Mouse (Mus musculus): Measurements from ENCODE around the gene Ovol1. TPM values are rescaled to one million over a fixed set of nuclear protein-coding genes. Genes with fewer than 3 reads are reported as not detected.

The Ovol1 gene
- polyA plus RNA-seq, 1 experiment: not detected

GRCm38 (mm10) chr19:5532520-5532919, 27.9 kb downstream of the Ovol1 start:
- Histone ChIP-seq H3K27me3 (replicated peaks) (peaks cover 27% of the 10 kb centered on the region), H3K9me3 (peaks cover 2% of the 10 kb centered on the region; the same call in 1 of the 2 replicates), H3K4me1 (peaks cover 22% of the 10 kb centered on the region), H3K36me3 (replicated peaks; ENCODE audit: low read length) (peaks cover 3% of the 10 kb centered on the region), H3K4me3 (replicated peaks) (no peak overlapping the region)
- TF ChIP-seq GATA1 (IDR thresholded peaks at IDR 0.05; ENCODE audit: borderline replicate concordance, low read length) (no peak), FLI1 (IDR thresholded peaks at IDR 0.05; ENCODE audit: low read length) (no peak)

- Histone ChIP-seq H3K4me1 (peaks cover 21% of the 10 kb centered on the region), H3K27me3 (replicated peaks) (peaks cover 29% of the 10 kb centered on the region), H3K9me3 (no peaks in the 10 kb centered on the region), H3K36me3 (replicated peaks; ENCODE audit: low read length) (peaks cover 2% of the 10 kb centered on the region), H3K4me3 (replicated peaks) (no peak overlapping the region)
- TF ChIP-seq GATA1 (IDR thresholded peaks at IDR 0.05; ENCODE audit: borderline replicate concordance, low read length): no peak
- no peak for TF ChIP-seq FLI1 (IDR thresholded peaks at IDR 0.05; ENCODE audit: low read length)
Observed at GRCm38 (mm10) chr19:5530138-5530524, 30.3 kb downstream of the Ovol1 start.

GRCm38 (mm10) chr19:5529325-5530137, 30.9 kb downstream of the Ovol1 start:
- H3K9me3 ChIP-seq: no peaks in the 10 kb centered on the region
- H3K4me3 ChIP-seq (replicated peaks): peak overlapping the region; percentile 88
- H3K4me1 ChIP-seq: peaks cover 17% of the 10 kb centered on the region
- TF ChIP-seq GATA1 (IDR thresholded peaks at IDR 0.05; ENCODE audit: borderline replicate concordance, low read length): no peak
- no peak for TF ChIP-seq FLI1 (IDR thresholded peaks at IDR 0.05; ENCODE audit: low read length)
- H3K27me3 ChIP-seq (replicated peaks): peaks cover 28% of the 10 kb centered on the region
- H3K36me3 ChIP-seq (replicated peaks; ENCODE audit: low read length): no peaks in the 10 kb centered on the region

- no peaks in the 10 kb centered on the region for H3K9me3 ChIP-seq
- TF ChIP-seq GATA1 (IDR thresholded peaks at IDR 0.05; ENCODE audit: borderline replicate concordance, low read length): no peak
Observed at GRCm38 (mm10) chr19:5525204-5525603, 35.2 kb downstream of the Ovol1 start.

GRCm38 (mm10) chr19:5518721-5519120, 41.7 kb downstream of the Ovol1 start:
- TF ChIP-seq FLI1 (IDR thresholded peaks at IDR 0.05; ENCODE audit: low read length): no peak
- TF ChIP-seq GATA1 (IDR thresholded peaks at IDR 0.05; ENCODE audit: borderline replicate concordance, low read length): no peak
- H3K27me3 ChIP-seq (replicated peaks): peaks cover 11% of the 10 kb centered on the region
- H3K9me3 ChIP-seq: no peaks in the 10 kb centered on the region
- no peak overlapping the region for H3K4me3 ChIP-seq (replicated peaks)
- peaks cover 26% of the 10 kb centered on the region for H3K4me1 ChIP-seq
- peaks cover 5% of the 10 kb centered on the region for H3K36me3 ChIP-seq (replicated peaks; ENCODE audit: low read length)

More at GRCm38 (mm10) chr19:5525204-5525603, 35.2 kb downstream of the Ovol1 start:
- H3K4me1 ChIP-seq: peaks cover 17% of the 10 kb centered on the region
- H3K4me3 ChIP-seq (replicated peaks): no peak overlapping the region
- peaks cover 18% of the 10 kb centered on the region for H3K27me3 ChIP-seq (replicated peaks)
- no peaks in the 10 kb centered on the region for H3K36me3 ChIP-seq (replicated peaks; ENCODE audit: low read length)

- H3K9me3 ChIP-seq: no peaks in the 10 kb centered on the region
- peaks cover 5% of the 10 kb centered on the region for H3K36me3 ChIP-seq (replicated peaks; ENCODE audit: low read length)
- TF ChIP-seq FLI1 (IDR thresholded peaks at IDR 0.05; ENCODE audit: low read length) (no peak), GATA1 (IDR thresholded peaks at IDR 0.05; ENCODE audit: borderline replicate concordance, low read length) (no peak)
- peaks cover 5% of the 10 kb centered on the region for H3K27me3 ChIP-seq (replicated peaks)
- H3K4me3 ChIP-seq (replicated peaks): no peak overlapping the region
- peaks cover 37% of the 10 kb centered on the region for H3K4me1 ChIP-seq
Observed at GRCm38 (mm10) chr19:5516906-5517505, 43.4 kb downstream of the Ovol1 start.

- Histone ChIP-seq H3K4me1 (peaks cover 46% of the 10 kb centered on the region), H3K36me3 (replicated peaks; ENCODE audit: low read length) (peaks cover 5% of the 10 kb centered on the region), H3K9me3 (no peaks in the 10 kb centered on the region), H3K27me3 (replicated peaks) (peaks cover under 1% of the 10 kb centered on the region), H3K4me3 (replicated peaks) (no peak overlapping the region)
- TF ChIP-seq FLI1 (IDR thresholded peaks at IDR 0.05; ENCODE audit: low read length) (no peak), GATA1 (IDR thresholded peaks at IDR 0.05; ENCODE audit: borderline replicate concordance, low read length) (no peak)
Observed at GRCm38 (mm10) chr19:5515840-5516777, 44.3 kb downstream of the Ovol1 start.

- H3K4me3 ChIP-seq (replicated peaks): peak overlapping the region; percentile 74
- no peak for TF ChIP-seq GATA1 (IDR thresholded peaks at IDR 0.05; ENCODE audit: borderline replicate concordance, low read length)
- TF ChIP-seq FLI1 (IDR thresholded peaks at IDR 0.05; ENCODE audit: low read length): no peak
- no peaks in the 10 kb centered on the region for H3K27me3 ChIP-seq (replicated peaks)
Observed at GRCm38 (mm10) chr19:5513005-5513349, 47.5 kb downstream of the Ovol1 start.

GRCm38 (mm10) chr19:5512091-5513004, 48.1 kb downstream of the Ovol1 start:
- Histone ChIP-seq H3K4me3 (replicated peaks) (peak overlapping the region; percentile 94), H3K36me3 (replicated peaks; ENCODE audit: low read length) (no peaks in the 10 kb centered on the region), H3K27me3 (replicated peaks) (no peaks in the 10 kb centered on the region), H3K9me3 (no peaks in the 10 kb centered on the region), H3K4me1 (peaks cover 59% of the 10 kb centered on the region)
- TF ChIP-seq GATA1 (IDR thresholded peaks at IDR 0.05; ENCODE audit: borderline replicate concordance, low read length) (no peak), FLI1 (IDR thresholded peaks at IDR 0.05; ENCODE audit: low read length) (no peak)

More at GRCm38 (mm10) chr19:5513005-5513349, 47.5 kb downstream of the Ovol1 start:
- Histone ChIP-seq H3K36me3 (replicated peaks; ENCODE audit: low read length) (peaks cover 4% of the 10 kb centered on the region), H3K4me1 (peaks cover 59% of the 10 kb centered on the region), H3K9me3 (no peaks in the 10 kb centered on the region)
